Mouse (Mus musculus) spleen, postnatal 0 days (tissue): ENCODE data around the gene Cdk10. TPM values are rescaled to one million over a fixed set of nuclear protein-coding genes. Genes with fewer than 3 reads are reported as not detected.

Source experiments
- polyA plus RNA-seq: library from polyadenylated mRNA; unstranded; fragments of >200 nt; fragmentation: Nextera tagmentation; extraction: Ambion mirVana; gene quantifications from 2 replicates; pipeline ENCODE4 v1.2.1, GENCODE M21; 2015

Gene Cdk10
- polyA plus RNA-seq: 9.7 and 11.9 TPM in 2 replicates

GRCm38 (mm10) chr8:123224278-123225266 is at the start of gene Cdk10:
TSS of gene Cdk10 (plus strand) at chr8:123224842.

GRCm38 (mm10) chr8:123185566-123186409 is 38.9 kb upstream of the Cdk10 start, which contains the start of gene Dpep1:
TSS of gene Dpep1 (plus strand) at chr8:123186242.

GRCm38 (mm10) chr8:123212321-123213117 is 12.1 kb upstream of the Cdk10 start, which contains the start of the genes Chmp1a and Spata33:
TSS of gene Chmp1a (minus strand) at chr8:123212763.
TSS of gene Spata33 (plus strand) at chr8:123212832.

GRCm38 (mm10) chr8:123235520-123236497 is 11.2 kb downstream of the Cdk10 start, which contains the start of gene Spata2l:
TSS of gene Spata2l (minus strand) at chr8:123236233.

GRCm38 (mm10) chr8:123254099-123254885 is 29.6 kb downstream of the Cdk10 start, which contains the start of the genes Zfp276 and Vps9d1:
TSS of gene Zfp276 (plus strand) at chr8:123254195.
TSS of gene Vps9d1 (minus strand) at chr8:123254348.

Other genes with a start within 250 kb of the Cdk10 start
- 34.2 and 41.3 TPM in 2 replicates for gene Ankrd11, start 182.6 kb upstream of the Cdk10 start, polyA plus RNA-seq
- 28.2 and 29.1 TPM in 2 replicates for gene Spg7, start 161.9 kb upstream of the Cdk10 start, polyA plus RNA-seq
- 1,348 and 1,461 TPM in 2 replicates for gene Rpl13, start 122.5 kb upstream of the Cdk10 start, polyA plus RNA-seq
- gene Cpne7, start 107.5 kb upstream of the Cdk10 start, polyA plus RNA-seq: 10.3 and 14.4 TPM in 2 replicates
- 6.1 and 8.2 TPM in 2 replicates for gene Sult5a1, start 66.5 kb upstream of the Cdk10 start, polyA plus RNA-seq
- gene Dpep1, start 38.6 kb upstream of the Cdk10 start, polyA plus RNA-seq: 8.9 and 10.5 TPM in 2 replicates
- 85.5 and 99.0 TPM in 2 replicates for gene Chmp1a, start 12.1 kb upstream of the Cdk10 start, polyA plus RNA-seq
- gene Spata33, start 12.0 kb upstream of the Cdk10 start, polyA plus RNA-seq: 0.33 and 0.43 TPM in 2 replicates
- 1.5 and 2.4 TPM in 2 replicates for gene Spata2l, start 11.4 kb downstream of the Cdk10 start, polyA plus RNA-seq
- gene Zfp276, start 29.4 kb downstream of the Cdk10 start, polyA plus RNA-seq: 11.3 and 12.2 TPM in 2 replicates
- gene Vps9d1, start 29.5 kb downstream of the Cdk10 start, polyA plus RNA-seq: 7.9 and 10.9 TPM in 2 replicates
- 27.5 and 28.0 TPM in 2 replicates for gene Fanca, start 93.7 kb downstream of the Cdk10 start, polyA plus RNA-seq
- gene Spire2, start 107.9 kb downstream of the Cdk10 start, polyA plus RNA-seq: 3.0 and 3.4 TPM in 2 replicates
- 81.3 and 88.0 TPM in 2 replicates for gene Tcf25, start 148.9 kb downstream of the Cdk10 start, polyA plus RNA-seq
- 0.13 and 0.18 TPM in 2 replicates for gene Mc1r, start 182.3 kb downstream of the Cdk10 start, polyA plus RNA-seq
- gene Tubb3, start 186.6 kb downstream of the Cdk10 start, polyA plus RNA-seq: 0.49 and 0.63 TPM in 2 replicates
- gene Def8, start 198.7 kb downstream of the Cdk10 start, polyA plus RNA-seq: 16.1 and 17.4 TPM in 2 replicates